Mouse (Mus musculus) cerebellum, adult 8-10 months (tissue): ENCODE results near the gene Casc4.
A peak's percentile ranks its signal among the peaks of the same experiment; 100 is the strongest.

Experiments used
- DNase-seq: peaks from one replicate; pipeline ENCODE4 v3.0.0; 2022

Casc4 gene

GRCm38 (mm10) chr2:121866632-121867050, at the start of gene Casc4:
TSS of gene Casc4 (plus strand) at chr2:121866970.
- DNase-seq = peak; percentile 81

GRCm38 (mm10) chr2:121821787-121822186, 45.0 kb upstream of the Casc4 start:
- DNase-seq = no peak

GRCm38 (mm10) chr2:121824653-121825052, 42.1 kb upstream of the Casc4 start:
- no peak for DNase-seq

GRCm38 (mm10) chr2:121826189-121826588, 40.6 kb upstream of the Casc4 start:
- DNase-seq = no peak

- no peak for DNase-seq
These were observed 38.4 kb upstream of the Casc4 start for GRCm38 (mm10) chr2:121828411-121828810.

- peak; percentile 67 for DNase-seq
These were observed 34.3 kb upstream of the Casc4 start for GRCm38 (mm10) chr2:121832484-121832894.

GRCm38 (mm10) chr2:121834926-121835325, 31.8 kb upstream of the Casc4 start:
- DNase-seq = no peak

GRCm38 (mm10) chr2:121841453-121841852, 25.3 kb upstream of the Casc4 start:
- no peak for DNase-seq

- DNase-seq = no peak
These were observed 24.5 kb upstream of the Casc4 start for GRCm38 (mm10) chr2:121842249-121842648.

- DNase-seq = no peak
These were observed 20.7 kb upstream of the Casc4 start for GRCm38 (mm10) chr2:121846050-121846449.

- no peak for DNase-seq
These were observed 14.7 kb upstream of the Casc4 start for GRCm38 (mm10) chr2:121852045-121852444.

GRCm38 (mm10) chr2:121853974-121854373, 12.8 kb upstream of the Casc4 start:
- no peak for DNase-seq

- no peak for DNase-seq
These were observed 7.3 kb upstream of the Casc4 start for GRCm38 (mm10) chr2:121859380-121859980.

GRCm38 (mm10) chr2:121866071-121866601, 634 bp upstream of the Casc4 start:
- peak; percentile 44 for DNase-seq

GRCm38 (mm10) chr2:121867051-121867928, 520 bp downstream of the Casc4 start:
- peak; percentile 60 for DNase-seq

GRCm38 (mm10) chr2:121879506-121879905, 12.7 kb downstream of the Casc4 start:
- DNase-seq = no peak

GRCm38 (mm10) chr2:121885509-121886106, 18.8 kb downstream of the Casc4 start:
- DNase-seq = no peak

GRCm38 (mm10) chr2:121886406-121886805, 19.6 kb downstream of the Casc4 start:
- DNase-seq = no peak

GRCm38 (mm10) chr2:121888720-121889497, 22.1 kb downstream of the Casc4 start:
- DNase-seq = no peak

GRCm38 (mm10) chr2:121895261-121895660, 28.5 kb downstream of the Casc4 start:
- no peak for DNase-seq

GRCm38 (mm10) chr2:121896825-121897224, 30.1 kb downstream of the Casc4 start:
- no peak for DNase-seq

- no peak for DNase-seq
These were observed 43.2 kb downstream of the Casc4 start for GRCm38 (mm10) chr2:121909975-121910374.
